Mouse (Mus musculus): ENCODE data around the gene Gm20422.

GRCm38 (mm10) chr8:69758316-69758715 lies 16.4 kb downstream of the Gm20422 start:
- no peak for TF ChIP-seq CTCF (IDR thresholded peaks at IDR 0.05; ENCODE audit: low read depth, low read length)
- TF ChIP-seq POLR2A (IDR thresholded peaks at IDR 0.05; ENCODE audit: extremely low read depth, insufficient read depth, low read length) = no peak

All from liver, adult 2 months (tissue).